Mouse (Mus musculus) midbrain, embryonic 13.5 days (tissue): ENCODE measurements around the gene Neb. TPM values are rescaled to one million over a fixed set of nuclear protein-coding genes. Genes with fewer than 3 reads are reported as not detected.

ENCODE experiments used
- ATAC-seq: fragments of 200-750 bp; cut with Nextera tagmentation; 2 replicates; pipeline ENCODE4 v1.8.0; 2017; ENCODE audit warnings: mild to moderate bottlenecking, moderate TSS enrichment, moderate library complexity
- H3K27ac ChIP-seq: fragments of 300-500 bp; sonication (generic); 2 replicates; pipeline ENCODE4 v1.5.1; 2015; ENCODE audit warnings: inconsistent platforms, mild to moderate bottlenecking, moderate library complexity
- H3K27me3 ChIP-seq: fragments of 300-500 bp; sonication (generic); 2 replicates; pipeline ENCODE4 v1.6.1; 2015; ENCODE audit warnings: mild to moderate bottlenecking, inconsistent platforms
- H3K36me3 ChIP-seq: fragments of 300-500 bp; sonication (generic); 2 replicates; pipeline ENCODE4 v1.6.1; 2015; ENCODE audit warnings: mild to moderate bottlenecking, inconsistent platforms
- H3K4me1 ChIP-seq: fragments of 300-500 bp; sonication (generic); replicated peaks from 2 replicates; pipeline ENCODE4 v1.6.1; 2015; ENCODE audit warnings: inconsistent platforms
- H3K4me2 ChIP-seq: fragments of 300-500 bp; sonication (generic); replicated peaks from 2 replicates; pipeline ENCODE4 v1.6.1; 2015; ENCODE audit warnings: moderate library complexity, mild to moderate bottlenecking, inconsistent platforms
- H3K4me3 ChIP-seq: fragments of 300-500 bp; sonication (generic); replicated peaks from 2 replicates; pipeline ENCODE4 v1.5.1; 2015; ENCODE audit warnings: mild to moderate bottlenecking, inconsistent platforms
- H3K9ac ChIP-seq: fragments of 300-500 bp; sonication (generic); replicated peaks from 2 replicates; pipeline ENCODE4 v1.6.1; 2015; ENCODE audit warnings: mild to moderate bottlenecking, inconsistent platforms
- H3K9me3 ChIP-seq: fragments of 300-500 bp; sonication (generic); 2 replicates; pipeline ENCODE4 v1.6.1; 2016; ENCODE audit warnings: mild to moderate bottlenecking, inconsistent platforms
- WGBS: fragments of 180-500 bp; shearing (Covaris S2); methylation state at CpG from one replicate; pipeline ENCODE4 v1.1.7; 2015; 5-methylcytosine and 5-hydroxymethylcytosine counted together
- polyA plus RNA-seq: library from polyadenylated mRNA; unstranded; fragments of >200 nt; fragmentation: Nextera tagmentation; extraction: Ambion mirVana; gene quantifications from 2 replicates; pipeline ENCODE4 v1.2.1, GENCODE M21; 2015

The Neb gene
- polyA plus RNA-seq, 1 experiment from 2014 or later: 0.73 TPM

DNA sequence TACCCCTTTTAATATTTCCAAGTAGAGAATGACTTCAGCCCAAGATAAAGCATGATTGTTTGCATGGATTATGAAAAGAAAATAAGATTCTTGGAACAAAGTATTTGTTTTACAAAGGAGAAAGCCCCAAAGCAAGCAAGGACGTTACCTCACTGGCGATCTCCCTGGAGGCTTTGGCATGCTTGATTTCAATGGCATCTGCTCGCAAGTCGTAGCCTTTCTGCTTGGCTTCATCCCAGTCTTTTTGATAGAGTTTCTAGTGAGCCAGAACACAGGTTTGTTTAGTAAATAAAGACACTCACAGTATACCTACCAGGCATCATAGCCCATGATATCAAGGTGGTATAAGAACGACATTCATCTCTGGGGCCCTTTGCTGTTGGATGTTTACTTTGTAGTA lies 153.9 kb downstream of the Neb start:
- Histone ChIP-seq H3K9ac (no peak overlapping the region), H3K4me3 (no peak overlapping the region), H3K4me1 (no peaks in the 10 kb centered on the region), H3K9me3 (no peaks in the 10 kb centered on the region), H3K4me2 (no peak overlapping the region), H3K27me3 (no peaks in the 10 kb centered on the region), H3K36me3 (no peaks in the 10 kb centered on the region), H3K27ac (no peak overlapping the region)
- ATAC-seq: no peak
- 71% methylated on average over 5 of the region's 5 CpGs for WGBS

DNA sequence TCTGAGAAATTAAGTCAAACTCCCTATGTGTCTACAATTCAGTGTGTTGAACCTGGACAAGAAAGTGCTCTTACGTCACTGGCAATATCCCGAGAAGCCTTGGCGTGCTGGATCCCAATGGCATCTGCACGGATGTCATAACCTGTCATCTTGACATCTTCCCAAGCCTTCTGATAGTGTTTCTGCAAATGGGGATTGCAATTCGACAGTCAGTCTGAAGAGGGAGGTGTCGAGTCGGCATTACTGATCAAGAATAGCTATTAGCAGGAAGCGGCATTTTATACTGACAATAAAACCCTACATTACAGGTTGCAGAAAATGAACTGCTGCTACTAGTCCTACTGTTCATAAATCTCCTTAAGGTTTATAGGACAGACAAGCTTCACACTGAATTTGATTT lies 158.2 kb downstream of the Neb start:
- Histone ChIP-seq H3K4me1 (no peaks in the 10 kb centered on the region), H3K27ac (no peak overlapping the region), H3K36me3 (no peaks in the 10 kb centered on the region), H3K9me3 (no peaks in the 10 kb centered on the region), H3K4me2 (no peak overlapping the region), H3K4me3 (no peak overlapping the region), H3K27me3 (no peaks in the 10 kb centered on the region), H3K9ac (no peak overlapping the region)
- 43% methylated on average over 8 of the region's 8 CpGs for WGBS
- no peak for ATAC-seq

DNA sequence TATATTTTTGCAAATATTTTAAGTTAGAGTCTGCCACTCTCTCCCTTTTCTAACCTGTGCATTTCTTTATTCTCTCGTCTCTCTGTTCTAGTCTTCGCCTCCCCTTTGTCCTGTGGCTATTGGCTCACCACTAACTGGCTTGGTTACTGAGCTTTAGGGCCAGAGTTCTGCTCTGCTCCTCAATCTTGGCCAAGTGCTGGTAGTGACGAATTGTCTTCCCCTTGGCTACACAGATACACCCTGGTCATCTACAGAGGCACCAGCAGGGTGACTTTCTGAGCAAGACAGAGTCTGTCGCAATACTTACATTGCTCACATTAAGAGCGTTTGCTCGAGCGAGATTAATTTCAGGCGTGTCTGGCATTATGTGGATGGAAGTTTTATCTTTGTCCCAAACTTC lies 162.3 kb downstream of the Neb start:
- no peak overlapping the region for H3K27ac ChIP-seq
- no peak overlapping the region for H3K9ac ChIP-seq
- H3K36me3 ChIP-seq: no peaks in the 10 kb centered on the region
- H3K27me3 ChIP-seq: no peaks in the 10 kb centered on the region
- 93% methylated on average over 8 of the region's 8 CpGs for WGBS
- H3K9me3 ChIP-seq: no peaks in the 10 kb centered on the region
- H3K4me1 ChIP-seq: no peaks in the 10 kb centered on the region
- H3K4me2 ChIP-seq: no peak overlapping the region
- H3K4me3 ChIP-seq: no peak overlapping the region
- no peak for ATAC-seq

DNA sequence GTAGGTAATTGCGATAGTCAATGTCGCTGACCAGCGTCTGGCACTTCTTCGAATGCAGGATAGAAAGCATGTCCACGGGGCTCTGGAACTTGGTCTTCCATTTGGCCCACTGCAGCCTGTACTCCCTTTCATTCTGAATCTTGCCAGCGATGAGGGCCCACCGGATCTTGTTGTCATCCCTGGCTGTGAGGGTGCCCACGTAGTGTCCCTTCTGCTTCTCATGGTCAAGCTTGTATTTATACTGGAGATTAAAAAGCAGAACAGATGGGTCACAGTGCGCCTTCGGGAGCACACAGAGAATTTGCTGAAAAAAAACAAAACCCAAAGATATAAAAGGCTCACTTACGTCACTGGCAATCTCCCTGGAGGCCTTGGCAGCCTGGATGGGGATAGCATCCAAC lies 165.7 kb downstream of the Neb start:
- Histone ChIP-seq H3K36me3 (no peaks in the 10 kb centered on the region), H3K9ac (no peak overlapping the region), H3K4me2 (no peak overlapping the region), H3K4me1 (no peaks in the 10 kb centered on the region), H3K27me3 (no peaks in the 10 kb centered on the region), H3K9me3 (no peaks in the 10 kb centered on the region), H3K27ac (no peak overlapping the region), H3K4me3 (no peak overlapping the region)
- no peak for ATAC-seq
- WGBS: 89% methylated on average over 11 of the region's 11 CpGs

- Histone ChIP-seq H3K9ac (no peak overlapping the region), H3K4me1 (no peaks in the 10 kb centered on the region), H3K27me3 (no peaks in the 10 kb centered on the region), H3K36me3 (no peaks in the 10 kb centered on the region), H3K9me3 (no peaks in the 10 kb centered on the region), H3K4me2 (no peak overlapping the region), H3K4me3 (no peak overlapping the region), H3K27ac (no peak overlapping the region)
- 70% methylated on average over 5 of the region's 5 CpGs for WGBS
- no peak for ATAC-seq
Measured at GRCm38 (mm10) chr2:52211358-52211899, 166.8 kb downstream of the Neb start.

DNA sequence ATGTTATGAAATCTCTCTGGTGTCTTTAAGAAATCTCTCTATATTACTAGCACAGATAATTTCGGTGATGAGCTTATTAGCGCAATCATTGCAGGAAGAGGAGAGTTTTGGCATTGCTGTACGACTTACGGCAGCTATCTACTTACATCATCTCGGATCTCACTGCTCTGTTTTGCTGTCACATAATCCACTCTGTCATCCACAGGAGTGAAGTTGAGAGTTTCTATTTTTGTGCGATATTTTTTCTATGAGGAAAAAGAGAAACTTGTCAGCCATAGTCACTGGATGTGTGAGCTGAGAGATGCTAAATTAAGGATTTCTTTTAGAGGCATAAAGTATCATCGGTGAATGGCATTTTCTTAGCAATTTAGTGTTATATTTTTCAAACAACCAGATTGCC lies 167.6 kb downstream of the Neb start:
- ATAC-seq: no peak
- 95% methylated on average over 7 of the region's 7 CpGs for WGBS

DNA sequence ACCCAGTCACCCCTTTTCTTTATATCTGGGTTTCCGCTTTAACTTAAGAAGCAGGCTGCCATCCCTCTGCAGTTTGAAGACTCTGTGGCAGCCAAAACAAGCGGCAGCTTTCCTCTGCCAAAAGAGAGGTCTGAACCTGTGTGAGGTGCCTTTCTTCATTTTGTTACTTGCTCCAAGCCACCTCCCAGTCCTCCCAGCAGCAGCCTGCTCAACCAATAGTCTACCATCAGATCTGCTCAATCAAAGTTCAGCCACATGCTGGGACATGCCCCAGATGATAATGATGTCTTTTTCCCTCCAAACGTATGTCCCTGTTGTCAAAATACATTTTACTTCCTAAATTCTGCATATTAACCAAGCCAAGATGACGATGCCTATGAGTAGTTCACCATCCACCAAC lies 173.3 kb downstream of the Neb start:
- H3K36me3 ChIP-seq: no peaks in the 10 kb centered on the region
- no peak overlapping the region for H3K4me3 ChIP-seq
- ATAC-seq: no peak

More for the DNA sequence above, 167.6 kb downstream of the Neb start:
- no peaks in the 10 kb centered on the region for H3K4me1 ChIP-seq
- H3K4me2 ChIP-seq: no peak overlapping the region
- no peaks in the 10 kb centered on the region for H3K27me3 ChIP-seq
- H3K27ac ChIP-seq: no peak overlapping the region
- no peaks in the 10 kb centered on the region for H3K36me3 ChIP-seq
- no peaks in the 10 kb centered on the region for H3K9me3 ChIP-seq
- H3K4me3 ChIP-seq: no peak overlapping the region
- no peak overlapping the region for H3K9ac ChIP-seq

GRCm38 (mm10) chr2:52193629-52194028 lies 184.6 kb downstream of the Neb start:
- no peak overlapping the region for H3K4me3 ChIP-seq
- WGBS: 93% methylated on average over 6 of the region's 6 CpGs
- ATAC-seq: no peak

More for the DNA sequence above, 173.3 kb downstream of the Neb start:
- H3K27me3 ChIP-seq: no peaks in the 10 kb centered on the region
- no peaks in the 10 kb centered on the region for H3K4me1 ChIP-seq
- H3K9me3 ChIP-seq: no peaks in the 10 kb centered on the region
- WGBS: 83% methylated on average over 4 of the region's 4 CpGs
- no peak overlapping the region for H3K27ac ChIP-seq
- no peak overlapping the region for H3K9ac ChIP-seq
- no peak overlapping the region for H3K4me2 ChIP-seq

GRCm38 (mm10) chr2:52179678-52180077 lies 198.6 kb downstream of the Neb start:
- ATAC-seq: no peak
- Histone ChIP-seq H3K27ac (no peak overlapping the region), H3K27me3 (no peaks in the 10 kb centered on the region), H3K9ac (no peak overlapping the region), H3K4me1 (no peaks in the 10 kb centered on the region), H3K9me3 (no peaks in the 10 kb centered on the region), H3K36me3 (no peaks in the 10 kb centered on the region), H3K4me2 (no peak overlapping the region), H3K4me3 (no peak overlapping the region)
- 83% methylated on average over 1 of the region's 1 CpGs for WGBS

More at GRCm38 (mm10) chr2:52193629-52194028, 184.6 kb downstream of the Neb start:
- Histone ChIP-seq H3K4me2 (no peak overlapping the region), H3K36me3 (no peaks in the 10 kb centered on the region), H3K27me3 (no peaks in the 10 kb centered on the region), H3K27ac (no peak overlapping the region), H3K4me1 (no peaks in the 10 kb centered on the region), H3K9me3 (no peaks in the 10 kb centered on the region), H3K9ac (no peak overlapping the region)

DNA sequence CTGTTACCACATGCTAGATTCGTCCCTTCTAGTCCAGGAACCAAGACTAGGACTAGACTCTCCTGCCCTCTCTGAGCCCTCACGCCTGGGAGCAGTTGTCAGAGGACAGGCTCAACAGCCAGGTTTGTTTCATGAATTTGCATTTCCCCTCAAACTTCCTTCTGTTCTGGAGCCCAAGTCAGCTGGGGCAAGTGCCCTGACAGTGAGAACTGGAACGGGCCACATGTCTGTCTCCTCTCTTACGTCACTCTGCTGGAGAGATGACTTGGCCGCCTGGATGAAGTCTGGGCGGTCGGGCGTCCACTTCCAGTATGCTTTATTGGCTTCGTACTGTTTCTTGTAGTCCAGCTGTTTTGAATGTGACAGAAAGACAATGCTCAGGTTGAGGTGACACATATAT lies 200.5 kb downstream of the Neb start:
- H3K4me3 ChIP-seq: no peak overlapping the region
- H3K36me3 ChIP-seq: no peaks in the 10 kb centered on the region
- H3K4me1 ChIP-seq: no peaks in the 10 kb centered on the region
- H3K9ac ChIP-seq: no peak overlapping the region
- no peak overlapping the region for H3K27ac ChIP-seq
- no peak overlapping the region for H3K4me2 ChIP-seq
- no peaks in the 10 kb centered on the region for H3K27me3 ChIP-seq
- WGBS: 90% methylated on average over 9 of the region's 9 CpGs
- no peaks in the 10 kb centered on the region for H3K9me3 ChIP-seq
- no peak for ATAC-seq

GRCm38 (mm10) chr2:52177184-52177583 lies 201.1 kb downstream of the Neb start:
- no peak overlapping the region for H3K9ac ChIP-seq
- ATAC-seq: no peak
- WGBS: 93% methylated on average over 7 of the region's 7 CpGs

DNA sequence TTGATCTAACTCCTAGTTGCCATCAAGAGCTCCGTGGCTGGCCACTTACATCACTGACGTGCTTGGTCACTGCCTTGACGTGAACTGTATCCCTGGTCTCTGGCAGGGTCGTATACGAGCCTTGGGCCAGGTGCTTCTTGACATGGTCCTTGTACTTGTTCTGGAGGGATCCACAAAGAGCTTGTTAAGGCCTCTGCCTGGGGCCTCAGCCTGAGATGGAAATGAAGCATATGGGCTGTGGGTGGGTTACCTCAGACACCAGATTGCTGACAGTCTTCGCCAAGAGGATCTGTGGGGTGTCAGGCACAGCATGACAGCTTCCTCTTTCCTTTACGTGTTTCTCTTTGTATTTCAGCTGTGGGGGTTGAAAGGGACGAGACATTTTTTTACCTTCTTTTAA lies 201.7 kb downstream of the Neb start:
- Histone ChIP-seq H3K9me3 (no peaks in the 10 kb centered on the region), H3K36me3 (no peaks in the 10 kb centered on the region), H3K27me3 (no peaks in the 10 kb centered on the region), H3K4me2 (no peak overlapping the region), H3K4me3 (no peak overlapping the region), H3K27ac (no peak overlapping the region), H3K9ac (no peak overlapping the region), H3K4me1 (no peaks in the 10 kb centered on the region)
- WGBS: 78% methylated on average over 8 of the region's 8 CpGs
- ATAC-seq: no peak

More at GRCm38 (mm10) chr2:52177184-52177583, 201.1 kb downstream of the Neb start:
- Histone ChIP-seq H3K4me2 (no peak overlapping the region), H3K36me3 (no peaks in the 10 kb centered on the region), H3K9me3 (no peaks in the 10 kb centered on the region), H3K27ac (no peak overlapping the region), H3K4me1 (no peaks in the 10 kb centered on the region), H3K4me3 (no peak overlapping the region), H3K27me3 (no peaks in the 10 kb centered on the region)

- H3K4me3 ChIP-seq: no peak overlapping the region
- no peak for ATAC-seq
- no peaks in the 10 kb centered on the region for H3K27me3 ChIP-seq
- H3K36me3 ChIP-seq: no peaks in the 10 kb centered on the region
- H3K9me3 ChIP-seq: no peaks in the 10 kb centered on the region
- no peak overlapping the region for H3K4me2 ChIP-seq
- H3K9ac ChIP-seq: no peak overlapping the region
- no peaks in the 10 kb centered on the region for H3K4me1 ChIP-seq
- 90% methylated on average over 4 of the region's 4 CpGs for WGBS
- no peak overlapping the region for H3K27ac ChIP-seq
Measured at GRCm38 (mm10) chr2:52174951-52175350, 203.3 kb downstream of the Neb start.
